Mouse (Mus musculus) kidney, embryonic 16.5 days (tissue): Measurements from ENCODE around the gene Prune1. TPM values are rescaled to one million over a fixed set of nuclear protein-coding genes. Genes with fewer than 3 reads are reported as not detected.
"Not testable (repeated sequence)": the region's sequence is repeated elsewhere in the genome, so short reads cannot be mapped to it uniquely, and the experiment has no call there.

ENCODE experiments used
- ATAC-seq: fragments of 200-750 bp; cut with Nextera tagmentation; 2 replicates; pipeline ENCODE4 v1.8.0; 2017; ENCODE audit warnings: moderate TSS enrichment; ENCODE audit not compliant: low FRiP score, low TSS enrichment
- H3K27ac ChIP-seq: fragments of 300-500 bp; sonication (generic); 2 replicates; pipeline ENCODE4 v1.5.1; 2014; ENCODE audit warnings: low read length
- H3K27me3 ChIP-seq: fragments of 300-500 bp; sonication (generic); 2 replicates; pipeline ENCODE4 v1.6.1; 2014; ENCODE audit warnings: low read length, control low read depth, mixed read lengths; ENCODE audit not compliant: insufficient read depth
- H3K36me3 ChIP-seq: fragments of 300-500 bp; sonication (generic); 2 replicates; pipeline ENCODE4 v1.6.1; 2014; ENCODE audit warnings: low read length, control low read depth, mixed read lengths; ENCODE audit not compliant: insufficient read depth
- H3K4me1 ChIP-seq: fragments of 300-500 bp; sonication (generic); 2 replicates; pipeline ENCODE4 v1.6.1; 2014; ENCODE audit warnings: low read length, control low read depth, mixed read lengths; ENCODE audit not compliant: insufficient read depth
- H3K4me2 ChIP-seq: fragments of 300-500 bp; sonication (generic); replicated peaks from 2 replicates; pipeline ENCODE4 v1.6.1; 2014; ENCODE audit warnings: low read depth, low read length
- H3K4me3 ChIP-seq: fragments of 300-500 bp; sonication (generic); 2 replicates; pipeline ENCODE4 v1.5.1; 2014; ENCODE audit warnings: mild to moderate bottlenecking, low read length
- H3K9ac ChIP-seq: fragments of 300-500 bp; sonication (generic); replicated peaks from 2 replicates; pipeline ENCODE4 v1.6.1; 2014; ENCODE audit warnings: low read length
- H3K9me3 ChIP-seq: fragments of 300-500 bp; sonication (generic); 2 replicates; pipeline ENCODE4 v1.6.1; 2016; ENCODE audit warnings: low read length, control low read depth
- WGBS: fragments of 180-500 bp; shearing (Covaris S2); extraction: QIAGEN DNeasy Blood & Tissue Kit; methylation state at CpG from one replicate; pipeline ENCODE4 v1.1.7; 2014; 5-methylcytosine and 5-hydroxymethylcytosine counted together
- polyA plus RNA-seq: library from polyadenylated mRNA; unstranded; fragments of >200 nt; fragmentation: Nextera tagmentation; extraction: Ambion mirVana; gene quantifications from 2 replicates; pipeline ENCODE4 v1.2.1, GENCODE M21; 2015

The Prune1 gene
- polyA plus RNA-seq, 1 experiment from 2014 or later: 25.8 TPM

DNA sequence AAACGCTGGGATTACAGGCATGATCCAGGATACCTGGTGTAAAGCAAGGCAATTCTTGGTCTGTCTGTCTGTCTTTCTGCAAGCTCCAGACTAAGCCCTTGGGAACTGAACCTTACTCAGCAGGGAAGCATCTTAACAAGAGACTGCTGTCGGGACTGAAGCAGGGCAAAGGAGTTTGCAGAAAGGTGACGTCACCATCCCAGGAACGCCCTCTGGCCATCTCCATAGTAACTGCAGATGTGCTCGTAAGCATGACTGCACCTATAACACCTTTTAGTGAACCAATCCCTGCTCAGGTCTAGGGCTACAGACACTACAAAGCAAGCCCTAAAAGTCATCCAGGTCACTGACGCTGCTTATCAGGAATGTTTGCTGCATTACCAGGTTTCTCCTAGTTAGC lies 57.6 kb downstream of the Prune1 start:
- Histone ChIP-seq H3K36me3 (peaks cover 49% of the 10 kb centered on the region), H3K27me3 (no peaks in the 10 kb centered on the region), H3K9me3 (no peaks in the 10 kb centered on the region), H3K4me2 (no peak overlapping the region), H3K4me1 (peaks cover 15% of the 10 kb centered on the region), H3K4me3 (no peak overlapping the region), H3K9ac (no peak overlapping the region), H3K27ac (no peak overlapping the region)
- 36% methylated on average over 6 of the region's 6 CpGs for whole genome bisulfite sequencing
- no peak for ATAC-seq

GRCm38 (mm10) chr3:95223041-95223440 lies 58.8 kb downstream of the Prune1 start:
- peaks cover 21% of the 10 kb centered on the region for H3K4me1 ChIP-seq
- H3K27ac ChIP-seq: no peak overlapping the region
- no peak overlapping the region for H3K4me3 ChIP-seq
- WGBS: 85% methylated on average over 2 of the region's 2 CpGs
- H3K36me3 ChIP-seq: peaks cover 51% of the 10 kb centered on the region
- H3K4me2 ChIP-seq: no peak overlapping the region
- H3K9ac ChIP-seq: no peak overlapping the region
- no peaks in the 10 kb centered on the region for H3K27me3 ChIP-seq
- no peaks in the 10 kb centered on the region for H3K9me3 ChIP-seq
- no peak for ATAC-seq

- Histone ChIP-seq H3K27ac (peak overlapping the region; percentile 100), H3K27me3 (no peaks in the 10 kb centered on the region), H3K9ac (peak overlapping the region; percentile 99), H3K9me3 (no peaks in the 10 kb centered on the region), H3K4me1 (peaks cover 14% of the 10 kb centered on the region), H3K4me2 (peak overlapping the region; percentile 77), H3K4me3 (peak overlapping the region; percentile 87), H3K36me3 (peaks cover 43% of the 10 kb centered on the region)
- 82% methylated on average over 6 of the region's 6 CpGs for WGBS
- ATAC-seq: no peak
Observed at GRCm38 (mm10) chr3:95218466-95219137, 63.3 kb downstream of the Prune1 start.

- no peaks in the 10 kb centered on the region for H3K9me3 ChIP-seq
- peak within 1 kb of the TSS; percentile 77 for H3K4me2 ChIP-seq
- peaks cover 36% of the 10 kb centered on the region for H3K36me3 ChIP-seq
- H3K27me3 ChIP-seq: no peaks in the 10 kb centered on the region
- WGBS: under 1% methylated on average over 54 of the region's 56 CpGs
- H3K4me1 ChIP-seq: peaks cover 14% of the 10 kb centered on the region
- H3K27ac ChIP-seq: peak within 1 kb of the TSS; percentile 100
- H3K9ac ChIP-seq: peak within 1 kb of the TSS; percentile 99
- peak; percentile 96 for ATAC-seq
- peak within 1 kb of the TSS; percentile 87 for H3K4me3 ChIP-seq
Observed at GRCm38 (mm10) chr3:95217255-95218134, 64.4 kb downstream of the Prune1 start, which contains the start of gene Gabpb2. Gene Gabpb2, minus strand, starts transcription at chr3:95217916.

GRCm38 (mm10) chr3:95216655-95217254 lies 65.1 kb downstream of the Prune1 start:
- Histone ChIP-seq H3K27me3 (no peaks in the 10 kb centered on the region), H3K36me3 (peaks cover 31% of the 10 kb centered on the region), H3K9ac (peak overlapping the region; percentile 99), H3K4me3 (peak overlapping the region; percentile 87), H3K4me2 (peak overlapping the region; percentile 77), H3K27ac (peak overlapping the region; percentile 100), H3K4me1 (peaks cover 14% of the 10 kb centered on the region), H3K9me3 (no peaks in the 10 kb centered on the region)
- WGBS: 16% methylated on average over 4 of the region's 4 CpGs
- ATAC-seq: peak; percentile 62

DNA sequence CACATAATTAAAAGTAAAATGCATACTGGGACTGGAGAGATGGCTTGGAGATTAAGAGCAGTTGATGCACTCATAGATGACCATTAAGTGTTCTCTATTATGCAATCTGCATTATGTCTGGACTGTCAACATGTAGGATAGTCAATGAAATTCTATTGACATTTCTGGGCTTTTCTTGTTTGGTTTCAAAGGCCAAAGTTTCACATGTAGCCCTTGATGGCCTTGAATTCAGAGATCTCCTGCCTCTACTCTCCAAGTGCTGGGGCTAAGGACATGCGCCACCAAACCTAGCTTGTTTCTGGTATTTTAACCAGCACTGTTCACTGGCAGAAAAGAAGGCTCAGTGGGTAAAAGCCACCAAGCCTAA lies 68.3 kb downstream of the Prune1 start:
- Histone ChIP-seq H3K9ac (no peak overlapping the region), H3K27ac (no peak overlapping the region), H3K4me2 (no peak overlapping the region), H3K4me1 (peaks cover 13% of the 10 kb centered on the region), H3K9me3 (no peaks in the 10 kb centered on the region), H3K36me3 (peaks cover 11% of the 10 kb centered on the region), H3K27me3 (no peaks in the 10 kb centered on the region), H3K4me3 (no peak overlapping the region)
- no peak for ATAC-seq
- WGBS: 96% methylated on average over 1 of the region's 1 CpGs

- not testable (repeated sequence) for H3K27me3 ChIP-seq, ATAC-seq, H3K9me3 ChIP-seq, H3K4me3 ChIP-seq, H3K4me2 ChIP-seq, H3K4me1 ChIP-seq, H3K9ac ChIP-seq, H3K27ac ChIP-seq
- 93% methylated on average over 7 of the region's 10 CpGs for WGBS
- peaks cover 11% of the 10 kb centered on the region for H3K36me3 ChIP-seq
Observed at GRCm38 (mm10) chr3:95212889-95213608, 68.8 kb downstream of the Prune1 start.

GRCm38 (mm10) chr3:95210585-95210984 lies 71.3 kb downstream of the Prune1 start:
- Histone ChIP-seq H3K36me3 (peaks cover 20% of the 10 kb centered on the region), H3K9ac (no peak overlapping the region), H3K9me3 (no peaks in the 10 kb centered on the region), H3K4me3 (no peak overlapping the region), H3K27me3 (no peaks in the 10 kb centered on the region), H3K4me2 (no peak overlapping the region), H3K4me1 (no peaks in the 10 kb centered on the region), H3K27ac (no peak overlapping the region)
- 97% methylated on average over 2 of the region's 2 CpGs for whole genome bisulfite sequencing
- no peak for ATAC-seq

- H3K9ac ChIP-seq: no peak overlapping the region
- H3K4me1 ChIP-seq: no peaks in the 10 kb centered on the region
- ATAC-seq: no peak
- no peaks in the 10 kb centered on the region for H3K9me3 ChIP-seq
- H3K27ac ChIP-seq: no peak overlapping the region
- H3K36me3 ChIP-seq: peaks cover 26% of the 10 kb centered on the region
- no peaks in the 10 kb centered on the region for H3K27me3 ChIP-seq
- 93% methylated on average over 4 of the region's 4 CpGs for WGBS
- no peak overlapping the region for H3K4me3 ChIP-seq
- no peak overlapping the region for H3K4me2 ChIP-seq
Observed at GRCm38 (mm10) chr3:95208286-95208685, 73.6 kb downstream of the Prune1 start.
